Mouse (Mus musculus): ENCODE measurements around the gene Nphs1.

DNA sequence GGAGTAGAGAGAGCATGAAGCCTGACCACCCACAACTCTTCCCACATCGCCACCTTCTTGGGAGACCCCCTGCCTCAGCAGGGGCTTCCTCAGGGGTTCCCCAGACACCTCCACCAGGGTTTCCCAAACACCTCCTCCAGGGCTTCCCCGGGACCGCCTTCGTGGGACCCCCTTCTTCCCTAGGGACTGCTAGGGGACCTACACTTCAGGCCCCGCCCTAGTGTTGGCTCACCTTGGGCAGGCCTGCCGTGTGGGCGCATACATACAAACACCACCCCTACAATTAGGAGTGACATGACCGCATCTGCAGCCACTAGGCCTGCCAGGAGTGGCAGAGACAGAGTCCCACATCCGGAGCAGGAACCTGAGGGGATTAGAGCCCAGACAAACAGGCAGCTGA lies 40.3 kb upstream of the Nphs1 start:
- no peak for TF ChIP-seq POLR2A (IDR thresholded peaks at IDR 0.05; ENCODE audit: low read depth, low read length)
- TF ChIP-seq CTCF (IDR thresholded peaks at IDR 0.05; ENCODE audit: borderline replicate concordance, insufficient read depth, low read length), result no peak

Measured in embryonic fibroblast, embryonic 13.5 days (primary cell).